Mouse (Mus musculus): ENCODE data around the gene Slc34a3. TPM values are rescaled to one million over a fixed set of nuclear protein-coding genes. Genes with fewer than 3 reads are reported as not detected.

Slc34a3 gene
- total and polyA plus RNA-seq, 3 experiments = not detected

DNA sequence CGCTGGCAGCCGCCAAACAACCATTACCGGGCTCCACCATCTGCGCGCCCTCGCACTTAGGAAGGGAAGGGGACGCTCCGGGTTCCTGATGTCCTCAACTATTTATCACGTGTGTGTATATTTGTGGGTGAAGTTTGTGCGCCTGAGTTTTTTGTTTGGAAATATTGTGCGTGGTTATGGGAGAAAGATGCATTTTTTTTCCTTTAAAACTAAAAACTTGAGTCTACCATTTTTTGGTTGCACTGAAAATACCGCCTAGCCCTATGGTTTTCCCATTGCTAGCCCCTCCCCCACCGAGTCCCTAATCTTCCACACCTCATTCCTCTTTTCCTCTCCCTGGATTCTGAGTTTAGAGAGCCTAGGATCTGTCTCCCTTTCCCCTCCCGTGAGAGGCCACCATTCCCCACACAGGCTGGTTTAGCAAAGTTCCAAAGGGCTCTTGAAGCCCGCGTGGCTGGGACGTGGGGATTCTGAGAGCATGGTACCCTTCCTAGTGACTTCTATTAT is 52.2 kb downstream of the Slc34a3 start:
- Histone ChIP-seq H3K4me3 (peak overlapping the region; percentile 61), H3K27me3 (ENCODE audit: control insufficient read depth, insufficient read depth, low read length) (no peaks in the 10 kb centered on the region), H3K79me2 (replicated peaks; ENCODE audit: control insufficient read depth, insufficient read depth, low read length) (no peaks in the 10 kb centered on the region), H3K27ac (peak overlapping the region; percentile 89), H3K4me1 (ENCODE audit: control insufficient read depth, insufficient read depth, low read length) (peaks cover 17% of the 10 kb centered on the region), H3K36me3 (ENCODE audit: control insufficient read depth, insufficient read depth, low read length) (no peaks in the 10 kb centered on the region), H3K9ac (ENCODE audit: low read depth, low read length) (peak overlapping the region; percentile 50)
- DNase-seq = no peak
- 6% methylated on average over 17 of the region's 17 CpGs for WGBS
- intact Hi-C loops (cut with DNase I) = loop anchor here (5.0 kb wide), 1 partner anchor 40 kb away; no protein-coding TSS in a partner anchor
- 0 out of 2 replicates have a peak, but pooled peaks have one; percentile 15 for TF ChIP-seq CTCF (IDR thresholded peaks at IDR 0.05)
- TF ChIP-seq POLR2A (IDR thresholded peaks at IDR 0.05; ENCODE audit: insufficient read depth, low read depth, low read length) = no peak
- TF ChIP-seq EP300 (IDR thresholded peaks at IDR 0.05; ENCODE audit: insufficient read depth, low read depth, low read length) = no peak

DNA sequence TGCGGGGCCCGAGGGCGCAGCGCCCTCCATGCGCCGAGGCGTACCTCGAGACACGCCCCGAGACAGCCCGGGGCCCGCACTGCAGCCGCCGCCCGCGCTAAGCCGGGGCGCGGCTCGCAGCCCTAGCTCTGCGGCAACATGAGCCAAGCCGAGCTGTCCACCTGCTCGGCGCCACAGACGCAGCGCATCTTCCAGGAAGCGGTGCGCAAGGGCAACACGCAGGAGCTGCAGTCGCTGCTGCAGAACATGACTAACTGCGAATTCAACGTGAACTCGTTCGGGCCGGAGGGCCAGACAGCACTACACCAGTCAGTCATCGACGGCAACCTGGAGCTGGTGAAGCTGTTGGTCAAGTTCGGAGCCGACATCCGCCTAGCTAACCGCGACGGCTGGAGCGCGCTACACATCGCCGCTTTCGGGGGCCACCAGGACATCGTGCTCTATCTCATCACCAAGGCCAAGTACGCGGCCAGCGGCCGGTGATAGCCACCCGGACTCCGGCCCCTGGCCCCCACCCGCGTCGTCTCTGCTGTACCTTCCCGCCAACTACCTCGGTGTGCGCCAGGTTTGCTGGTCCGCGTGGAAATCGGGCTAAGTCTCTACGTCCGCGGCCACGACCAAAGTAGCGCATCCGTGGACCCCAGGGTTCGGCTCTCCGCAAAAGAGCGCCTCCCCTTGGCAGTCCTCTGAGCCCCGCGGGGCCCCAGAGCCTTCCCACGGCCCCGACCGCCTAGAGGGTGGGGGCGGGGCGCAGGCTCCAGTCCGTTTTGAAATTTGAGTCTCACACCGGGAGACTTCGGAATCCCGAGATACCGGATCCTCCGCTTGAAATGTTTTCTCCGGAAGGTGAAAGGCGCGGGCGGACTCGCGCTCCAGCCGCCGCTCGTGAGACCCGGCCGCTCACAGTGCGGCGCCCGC is 52.9 kb downstream of the Slc34a3 start:
- intact Hi-C loops (cut with DNase I) = loop anchor here (1.0 to 5.0 kb wide), 2 partner anchors 15 to 39 kb away; partner anchors contain the start of gene Tor4a
- peak; percentile 64 to 71 for DNase-seq
- Histone ChIP-seq H3K9ac (ENCODE audit: low read depth, low read length) (peak overlapping the region; percentile 50), H3K36me3 (ENCODE audit: control insufficient read depth, insufficient read depth, low read length) (no peaks in the 10 kb centered on the region), H3K4me1 (ENCODE audit: control insufficient read depth, insufficient read depth, low read length) (peaks cover 23% of the 10 kb centered on the region), H3K27ac (peak overlapping the region; percentile 89), H3K79me2 (replicated peaks; ENCODE audit: control insufficient read depth, insufficient read depth, low read length) (no peaks in the 10 kb centered on the region), H3K4me3 (peak overlapping the region; percentile 61), H3K27me3 (ENCODE audit: control insufficient read depth, insufficient read depth, low read length) (no peaks in the 10 kb centered on the region)
- WGBS = under 1% methylated on average over 100 of the region's 100 CpGs
- no peak for TF ChIP-seq EP300 (IDR thresholded peaks at IDR 0.05; ENCODE audit: insufficient read depth, low read depth, low read length)
- TF ChIP-seq CTCF (IDR thresholded peaks at IDR 0.05) = peak; percentile 42
- no peak for TF ChIP-seq POLR2A (IDR thresholded peaks at IDR 0.05; ENCODE audit: insufficient read depth, low read depth, low read length)

DNA sequence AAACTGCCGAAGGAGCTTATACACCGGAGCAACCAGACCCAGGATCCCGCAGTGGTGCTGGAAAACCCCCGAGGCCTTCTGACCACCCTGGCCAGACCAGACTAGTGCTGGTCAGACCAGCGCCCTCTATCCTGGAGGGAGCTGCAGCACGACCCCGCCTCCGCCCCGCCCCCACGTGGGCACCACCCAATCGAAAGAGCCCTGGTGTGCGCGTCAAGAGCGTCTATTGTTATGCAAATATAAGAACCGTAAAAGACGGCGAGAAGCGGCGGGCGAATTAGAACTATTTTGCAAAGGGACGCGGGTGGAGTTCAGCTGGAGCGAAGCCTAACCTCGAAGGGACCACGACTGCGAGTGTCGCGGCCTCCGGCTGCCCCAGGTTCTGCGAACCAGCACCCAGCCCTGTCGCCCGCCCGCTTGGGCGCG is 53.7 kb downstream of the Slc34a3 start, which contains the start of gene Nrarp:
Gene Nrarp (plus strand): TSS at position 281 of the 426 bp plus-strand sequence.
- peaks cover 30% of the 10 kb centered on the region for H3K4me1 ChIP-seq (ENCODE audit: control insufficient read depth, insufficient read depth, low read length)
- H3K79me2 ChIP-seq (replicated peaks; ENCODE audit: control insufficient read depth, insufficient read depth, low read length) = no peaks in the 10 kb centered on the region
- H3K4me3 ChIP-seq = peak within 1 kb of the TSS; percentile 61
- peak within 1 kb of the TSS; percentile 89 for H3K27ac ChIP-seq
- TF ChIP-seq POLR2A (IDR thresholded peaks at IDR 0.05; ENCODE audit: insufficient read depth, low read depth, low read length) (peak; percentile 98), CTCF (IDR thresholded peaks at IDR 0.05) (peak; percentile 70), EP300 (IDR thresholded peaks at IDR 0.05; ENCODE audit: insufficient read depth, low read depth, low read length) (peak; percentile 51; the same call in 1 of the 2 replicates)
- H3K9ac ChIP-seq (ENCODE audit: low read depth, low read length) = peak within 1 kb of the TSS; percentile 57
- H3K27me3 ChIP-seq (ENCODE audit: control insufficient read depth, insufficient read depth, low read length) = no peaks in the 10 kb centered on the region
- WGBS = under 1% methylated on average over 35 of the region's 35 CpGs
- intact Hi-C loops (cut with DNase I) = loop anchor here (1.0 to 5.0 kb wide), 2 partner anchors 16 to 38 kb away; partner anchors contain the start of gene Tor4a
- DNase-seq = peak; percentile 93 to 94
- H3K36me3 ChIP-seq (ENCODE audit: control insufficient read depth, insufficient read depth, low read length) = no peaks in the 10 kb centered on the region

DNA sequence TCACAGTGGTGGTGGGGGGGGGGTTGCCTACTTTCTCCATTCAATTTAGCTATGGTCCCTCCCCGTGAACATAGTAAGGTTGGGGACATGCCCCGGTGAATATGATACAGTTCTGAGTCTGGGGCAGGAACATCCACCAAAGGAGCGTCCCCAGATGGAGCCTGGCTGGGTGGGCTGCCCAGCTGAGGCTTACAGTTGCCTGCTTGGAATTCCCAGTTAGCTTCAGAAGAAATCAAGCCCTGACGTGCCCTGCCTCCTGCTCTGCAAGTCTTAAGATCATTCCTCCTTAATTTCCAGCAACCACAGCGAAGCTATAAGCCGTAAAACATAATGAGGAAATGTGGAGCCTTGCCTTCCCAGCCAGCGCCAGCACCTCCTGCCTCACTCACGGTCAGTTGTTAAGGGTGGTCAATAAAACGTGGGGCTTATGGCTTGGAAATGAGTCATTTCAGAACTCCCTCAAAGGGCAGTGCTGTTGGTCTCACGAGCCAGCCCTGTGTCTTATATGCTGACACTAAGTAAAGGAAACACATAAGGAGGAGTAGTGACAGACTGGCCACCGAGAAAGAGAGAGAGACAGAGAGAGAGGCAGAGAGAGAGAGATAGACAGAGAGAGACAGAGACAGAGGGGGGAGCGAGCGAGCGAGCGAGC is 54.5 kb downstream of the Slc34a3 start:
- Histone ChIP-seq H3K27ac (peak overlapping the region; percentile 89), H3K79me2 (replicated peaks; ENCODE audit: control insufficient read depth, insufficient read depth, low read length) (no peaks in the 10 kb centered on the region), H3K27me3 (ENCODE audit: control insufficient read depth, insufficient read depth, low read length) (no peaks in the 10 kb centered on the region), H3K4me1 (ENCODE audit: control insufficient read depth, insufficient read depth, low read length) (peaks cover 27% of the 10 kb centered on the region), H3K9ac (ENCODE audit: low read depth, low read length) (peak overlapping the region; percentile 57), H3K4me3 (peak overlapping the region; percentile 61), H3K36me3 (ENCODE audit: control insufficient read depth, insufficient read depth, low read length) (no peaks in the 10 kb centered on the region)
- 61% methylated on average over 15 of the region's 15 CpGs for WGBS
- DNase-seq = peak in 1 of 2 experiments; percentile 20
- intact Hi-C loops (cut with DNase I) = loop anchor here (1.0 to 5.0 kb wide), 2 partner anchors 17 to 37 kb away; partner anchors contain the start of gene Tor4a
- TF ChIP-seq POLR2A (IDR thresholded peaks at IDR 0.05; ENCODE audit: insufficient read depth, low read depth, low read length) = no peak
- no peak for TF ChIP-seq EP300 (IDR thresholded peaks at IDR 0.05; ENCODE audit: insufficient read depth, low read depth, low read length)
- TF ChIP-seq CTCF (IDR thresholded peaks at IDR 0.05) = no peak

Other genes starting within 250 kb of the Slc34a3 start
Only the 30 nearest of the 31 such genes appear.
- gene Nsmf, start 180.0 kb downstream of the Slc34a3 start, total RNA-seq (2021) = 10 to 100 TPM; 12.4 to 13.3 TPM
- 46.9 and 49.8 TPM in 2 replicates for gene Nsmf, start 180.0 kb downstream of the Slc34a3 start, polyA plus RNA-seq (2012; rRNA removed)
- gene Entpd8, start 154.1 kb downstream of the Slc34a3 start, total RNA-seq (2021) = not detected
- not detected in 2 replicates for gene Entpd8, start 154.1 kb downstream of the Slc34a3 start, polyA plus RNA-seq (2012; rRNA removed)
- not detected for gene Noxa1, start 139.2 kb downstream of the Slc34a3 start, total RNA-seq (2021)
- gene Noxa1, start 139.2 kb downstream of the Slc34a3 start, polyA plus RNA-seq (2012; rRNA removed) = not detected in 2 replicates
- gene Nrarp, start 53.6 kb downstream of the Slc34a3 start, total RNA-seq (2021) = 1 to 10 TPM; 6.2 to 7.4 TPM
- 10.2 and 11.2 TPM in 2 replicates for gene Nrarp, start 53.6 kb downstream of the Slc34a3 start, polyA plus RNA-seq (2012; rRNA removed)
- 1 to 10 TPM; 4.3 to 4.9 TPM for gene Tor4a, start 37.5 kb downstream of the Slc34a3 start, total RNA-seq (2021)
- 6.8 and 9.4 TPM in 2 replicates for gene Tor4a, start 37.5 kb downstream of the Slc34a3 start, polyA plus RNA-seq (2012; rRNA removed)
- 10 to 100 TPM; 37.4 TPM for gene Nelfb, start 22.9 kb downstream of the Slc34a3 start, total RNA-seq (2021)
- gene Nelfb, start 22.9 kb downstream of the Slc34a3 start, polyA plus RNA-seq (2012; rRNA removed) = 47.0 and 86.7 TPM in 2 replicates
- not detected for gene Stpg3, start 19.7 kb downstream of the Slc34a3 start, total RNA-seq (2021)
- gene Stpg3, start 19.7 kb downstream of the Slc34a3 start, polyA plus RNA-seq (2012; rRNA removed) = 0.20 TPM in 1 of 2 replicates, not detected in the other
- not detected for gene Fam166a, start 15.6 kb downstream of the Slc34a3 start, total RNA-seq (2021)
- gene Fam166a, start 15.6 kb downstream of the Slc34a3 start, polyA plus RNA-seq (2012; rRNA removed) = 0.21 TPM in 1 of 2 replicates, not detected in the other
- gene Tubb4b, start 9.7 kb downstream of the Slc34a3 start, total RNA-seq (2021) = 100 to 1,000 TPM; 327 to 342 TPM
- 315 and 439 TPM in 2 replicates for gene Tubb4b, start 9.7 kb downstream of the Slc34a3 start, polyA plus RNA-seq (2012; rRNA removed)
- not detected for gene Rnf224, start 2.4 kb upstream of the Slc34a3 start, total RNA-seq (2021)
- gene Rnf224, start 2.4 kb upstream of the Slc34a3 start, polyA plus RNA-seq (2012; rRNA removed) = not detected in 2 replicates
- under 1 TPM; 0.47 to 0.61 TPM for gene Rnf208, start 7.9 kb upstream of the Slc34a3 start, total RNA-seq (2021)
- 1.5 and 2.4 TPM in 2 replicates for gene Rnf208, start 7.9 kb upstream of the Slc34a3 start, polyA plus RNA-seq (2012; rRNA removed)
- not detected for gene Cysrt1, start 8.1 kb upstream of the Slc34a3 start, total RNA-seq (2021)
- not detected in 2 replicates for gene Cysrt1, start 8.1 kb upstream of the Slc34a3 start, polyA plus RNA-seq (2012; rRNA removed)
- gene AL732309.1, start 12.5 kb upstream of the Slc34a3 start, total RNA-seq (2021) = 1 to 10 TPM in 1 of 2 experiments, under 1 TPM in 1; 0.68 to 1.8 TPM
- gene AL732309.1, start 12.5 kb upstream of the Slc34a3 start, polyA plus RNA-seq (2012; rRNA removed) = 4.7 and 6.1 TPM in 2 replicates
- 10 to 100 TPM; 13.1 to 14.1 TPM for gene Tmem203, start 21.1 kb upstream of the Slc34a3 start, total RNA-seq (2021)
- gene Tmem203, start 21.1 kb upstream of the Slc34a3 start, polyA plus RNA-seq (2012; rRNA removed) = 18.2 and 22.2 TPM in 2 replicates
- gene Tprn, start 28.3 kb upstream of the Slc34a3 start, total RNA-seq (2021) = 1 to 10 TPM; 5.9 to 6.7 TPM
- gene Tprn, start 28.3 kb upstream of the Slc34a3 start, polyA plus RNA-seq (2012; rRNA removed) = 7.5 and 9.9 TPM in 2 replicates
- 10 to 100 TPM; 39.7 to 41.5 TPM for gene Ssna1, start 38.1 kb upstream of the Slc34a3 start, total RNA-seq (2021)
- 33.1 and 36.3 TPM in 2 replicates for gene Ssna1, start 38.1 kb upstream of the Slc34a3 start, polyA plus RNA-seq (2012; rRNA removed)
- gene Anapc2, start 38.1 kb upstream of the Slc34a3 start, total RNA-seq (2021) = 10 to 100 TPM; 36.0 to 36.3 TPM
- 57.2 and 68.2 TPM in 2 replicates for gene Anapc2, start 38.1 kb upstream of the Slc34a3 start, polyA plus RNA-seq (2012; rRNA removed)
- not detected for gene Tmem210, start 53.8 kb upstream of the Slc34a3 start, total RNA-seq (2021)
- gene Tmem210, start 53.8 kb upstream of the Slc34a3 start, polyA plus RNA-seq (2012; rRNA removed) = 0.27 and 0.44 TPM in 2 replicates
- gene Lrrc26, start 55.6 kb upstream of the Slc34a3 start, total RNA-seq (2021) = not detected
- 2.9 TPM in 1 of 2 replicates, not detected in the other for gene Lrrc26, start 55.6 kb upstream of the Slc34a3 start, polyA plus RNA-seq (2012; rRNA removed)
- not detected for gene Grin1, start 84.8 kb upstream of the Slc34a3 start, total RNA-seq (2021)
- gene Grin1, start 84.8 kb upstream of the Slc34a3 start, polyA plus RNA-seq (2012; rRNA removed) = 0.18 and 0.41 TPM in 2 replicates
- gene Man1b1, start 98.0 kb upstream of the Slc34a3 start, total RNA-seq (2021) = 10 to 100 TPM; 21.6 to 22.5 TPM
- gene Man1b1, start 98.0 kb upstream of the Slc34a3 start, polyA plus RNA-seq (2012; rRNA removed) = 8.2 and 9.9 TPM in 2 replicates
- 1 to 10 TPM; 4.8 to 5.4 TPM for gene Dpp7, start 122.0 kb upstream of the Slc34a3 start, total RNA-seq (2021)
- gene Dpp7, start 122.0 kb upstream of the Slc34a3 start, polyA plus RNA-seq (2012; rRNA removed) = 11.4 and 11.8 TPM in 2 replicates
- gene Uap1l1, start 131.3 kb upstream of the Slc34a3 start, total RNA-seq (2021) = 1 to 10 TPM; 7.2 to 7.9 TPM
- gene Uap1l1, start 131.3 kb upstream of the Slc34a3 start, polyA plus RNA-seq (2012; rRNA removed) = 7.6 and 8.3 TPM in 2 replicates
- gene Sapcd2, start 138.0 kb upstream of the Slc34a3 start, total RNA-seq (2021) = not detected
- gene Sapcd2, start 138.0 kb upstream of the Slc34a3 start, polyA plus RNA-seq (2012; rRNA removed) = 0.20 and 0.26 TPM in 2 replicates
- gene Entpd2, start 161.5 kb upstream of the Slc34a3 start, total RNA-seq (2021) = 10 to 100 TPM; 11.1 to 13.5 TPM
- 36.3 and 37.1 TPM in 2 replicates for gene Entpd2, start 161.5 kb upstream of the Slc34a3 start, polyA plus RNA-seq (2012; rRNA removed)
- 10 to 100 TPM; 21.3 to 30.4 TPM for gene Npdc1, start 165.0 kb upstream of the Slc34a3 start, total RNA-seq (2021)
- 47.8 and 52.2 TPM in 2 replicates for gene Npdc1, start 165.0 kb upstream of the Slc34a3 start, polyA plus RNA-seq (2012; rRNA removed)
- gene Fut7, start 188.9 kb upstream of the Slc34a3 start, total RNA-seq (2021) = under 1 TPM in 1 of 2 experiments, not detected in 1; 0.11 TPM
- 0.43 TPM in 1 of 2 replicates, not detected in the other for gene Fut7, start 188.9 kb upstream of the Slc34a3 start, polyA plus RNA-seq (2012; rRNA removed)
- gene Abca2, start 194.3 kb upstream of the Slc34a3 start, total RNA-seq (2021) = 10 to 100 TPM; 36.1 to 41.1 TPM
- gene Abca2, start 194.3 kb upstream of the Slc34a3 start, polyA plus RNA-seq (2012; rRNA removed) = 43.4 and 44.2 TPM in 2 replicates
- 1 to 10 TPM; 1.4 to 1.8 TPM for gene Clic3, start 222.5 kb upstream of the Slc34a3 start, total RNA-seq (2021)
- gene Clic3, start 222.5 kb upstream of the Slc34a3 start, polyA plus RNA-seq (2012; rRNA removed) = 4.8 and 7.4 TPM in 2 replicates
- gene Paxx, start 226.7 kb upstream of the Slc34a3 start, total RNA-seq (2021) = 10 to 100 TPM; 17.7 to 20.6 TPM
- 32.8 and 36.8 TPM in 2 replicates for gene Paxx, start 226.7 kb upstream of the Slc34a3 start, polyA plus RNA-seq (2012; rRNA removed)